Mouse (Mus musculus) C2C12 (cell line): ENCODE data around the gene Bcdin3d.

Source experiments
- CEBPB ChIP-seq: IDR thresholded peaks from one replicate; pipeline ENCODE4 v1.6.1; 2011; ENCODE audit warnings: low read depth, mild to moderate bottlenecking, control low read depth, moderate library complexity
- CTCF ChIP-seq: IDR thresholded peaks from one replicate; pipeline ENCODE4 v1.5.1; 2011; ENCODE audit not compliant: control insufficient read depth, insufficient read depth, insufficient read length
- FOSL1 ChIP-seq: IDR thresholded peaks from one replicate; pipeline ENCODE4 v1.8.0; 2011; ENCODE audit warnings: mild to moderate bottlenecking, low read length; ENCODE audit not compliant: poor library complexity, insufficient read depth, severe bottlenecking
- MAX ChIP-seq: IDR thresholded peaks from one replicate; pipeline ENCODE4 v1.6.1; 2011; ENCODE audit warnings: mild to moderate bottlenecking, control low read depth
- MYOD1 ChIP-seq: IDR thresholded peaks from one replicate; pipeline ENCODE4 v1.6.1; 2011; ENCODE audit warnings: low read depth; ENCODE audit not compliant: control insufficient read depth, insufficient read length
- MYOG ChIP-seq: IDR thresholded peaks from one replicate; pipeline ENCODE4 v1.6.1; 2011; ENCODE audit not compliant: control insufficient read depth, insufficient read length; ENCODE audit errors: extremely low read depth
- USF1 ChIP-seq: IDR thresholded peaks from one replicate; pipeline ENCODE4 v1.6.1; 2011; ENCODE audit warnings: low read depth, mild to moderate bottlenecking, control low read depth, moderate library complexity

- TF ChIP-seq MAX, result no peak
- TF ChIP-seq CTCF, result no peak
- no peak for TF ChIP-seq MYOD1
- no peak for TF ChIP-seq MYOG
- TF ChIP-seq USF1, result no peak
- TF ChIP-seq CEBPB, result no peak
- no peak for TF ChIP-seq FOSL1
Observed at GRCm38 (mm10) chr15:99420101-99420500, 54.4 kb downstream of the Bcdin3d start.
